Mouse (Mus musculus): ENCODE results near the gene Pds5b.
"Not testable (repeated sequence)": the region's sequence is repeated elsewhere in the genome, so short reads cannot be mapped to it uniquely, and the experiment has no call there.

The Pds5b gene

DNA sequence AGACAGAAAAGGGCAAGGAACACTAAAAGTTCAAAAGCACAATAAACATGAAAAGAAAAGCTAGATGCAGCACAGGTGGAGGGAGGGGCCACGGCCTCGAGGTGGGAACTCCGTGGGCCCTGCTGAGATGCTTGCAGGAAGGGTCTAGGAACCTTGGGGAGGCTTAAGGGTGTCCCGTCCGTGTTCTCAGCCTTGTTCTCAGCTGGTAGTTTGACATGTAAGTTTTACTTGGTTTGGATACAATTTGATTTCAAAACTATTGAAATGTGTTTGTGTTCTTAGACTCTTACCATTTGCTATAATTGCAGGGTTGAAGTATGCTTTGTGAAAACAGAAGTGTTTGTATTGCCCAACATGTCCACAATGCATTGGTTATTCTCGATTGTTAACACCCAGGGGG lies 149.2 kb downstream of the Pds5b start:
- DNase-seq (ENCODE audit: low spot score in 2 of 2), result no peak

DNA sequence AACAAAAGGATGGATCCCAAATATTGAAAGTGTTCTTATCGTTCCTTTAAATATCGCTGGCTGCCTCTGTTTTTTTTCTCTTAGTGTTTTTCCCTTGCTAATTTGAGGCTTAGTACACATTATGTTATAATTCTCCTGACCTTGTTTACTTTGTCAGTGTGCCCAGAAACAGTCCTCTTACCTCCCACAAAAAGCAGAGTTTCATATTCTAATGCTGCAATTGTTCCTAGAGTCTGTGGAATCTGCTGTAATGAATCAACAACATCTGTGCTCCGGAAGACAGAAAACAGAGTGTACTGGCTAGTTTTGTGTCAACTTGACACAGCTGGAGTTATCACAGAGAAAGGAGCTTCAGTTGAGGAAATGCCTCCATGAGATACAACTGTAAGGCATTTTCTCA lies 149.8 kb downstream of the Pds5b start:
- no peak for DNase-seq (ENCODE audit: low spot score in 2 of 2)

DNA sequence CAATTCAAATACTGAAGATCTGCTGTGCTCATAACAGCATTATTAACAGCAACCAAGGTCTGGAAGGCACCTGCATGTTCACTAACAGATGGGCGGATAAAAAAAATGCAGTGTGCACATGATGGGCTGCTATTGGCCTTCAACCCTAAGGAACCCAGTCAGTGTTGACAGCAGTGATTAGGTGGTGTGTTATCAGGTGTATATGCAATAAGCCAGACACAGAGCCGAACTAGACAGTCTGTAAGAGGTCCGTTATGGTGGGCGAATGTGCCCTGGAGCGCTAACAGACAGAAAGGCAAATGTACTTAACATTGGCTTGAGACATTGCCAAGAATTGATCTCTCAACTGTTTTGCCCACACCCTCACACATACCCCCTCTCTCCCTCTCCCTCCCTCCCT lies 156.0 kb downstream of the Pds5b start:
- no peak for DNase-seq (ENCODE audit: low spot score in 2 of 2)

DNA sequence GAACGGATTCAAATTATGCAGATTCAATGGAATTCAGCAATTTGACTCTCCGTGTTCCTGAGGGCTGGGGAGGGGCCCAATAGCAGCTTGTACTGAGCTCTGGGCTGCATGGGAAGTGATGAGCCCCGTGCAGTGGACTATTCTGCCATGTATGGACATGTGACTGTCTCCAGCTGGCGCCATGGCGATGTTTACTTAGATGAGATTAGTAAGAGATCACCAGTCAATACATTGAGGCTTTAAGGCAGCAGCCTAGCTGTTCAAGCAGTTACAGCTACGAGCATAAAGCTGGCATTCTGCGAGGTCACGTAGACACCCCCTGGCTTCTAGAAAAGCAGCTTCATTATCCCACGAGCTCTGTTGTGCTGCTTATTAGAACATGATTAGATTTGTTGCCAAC lies 157.2 kb downstream of the Pds5b start:
- no peak for DNase-seq (ENCODE audit: low spot score in 2 of 2)

DNA sequence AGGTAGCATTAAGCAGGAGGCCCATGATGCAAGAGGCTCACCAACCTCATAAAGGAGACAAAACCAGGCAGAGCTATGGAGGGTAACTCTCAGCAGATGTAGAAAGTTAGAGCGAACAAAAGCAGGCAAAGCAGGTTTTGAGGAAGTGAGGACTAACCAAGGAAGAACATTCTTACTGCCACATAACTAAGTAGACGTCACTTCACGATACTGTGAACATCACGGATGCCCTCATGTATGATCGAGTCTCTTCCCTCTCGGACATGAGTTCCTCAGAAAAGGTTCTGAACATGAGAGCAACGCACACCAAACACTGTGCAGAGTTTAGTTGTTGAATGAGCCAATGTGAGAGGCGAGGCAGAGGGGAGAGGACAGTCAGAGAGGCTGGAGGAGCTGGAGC lies 163.2 kb downstream of the Pds5b start:
- no peak for DNase-seq (ENCODE audit: low spot score in 2 of 2)

DNA sequence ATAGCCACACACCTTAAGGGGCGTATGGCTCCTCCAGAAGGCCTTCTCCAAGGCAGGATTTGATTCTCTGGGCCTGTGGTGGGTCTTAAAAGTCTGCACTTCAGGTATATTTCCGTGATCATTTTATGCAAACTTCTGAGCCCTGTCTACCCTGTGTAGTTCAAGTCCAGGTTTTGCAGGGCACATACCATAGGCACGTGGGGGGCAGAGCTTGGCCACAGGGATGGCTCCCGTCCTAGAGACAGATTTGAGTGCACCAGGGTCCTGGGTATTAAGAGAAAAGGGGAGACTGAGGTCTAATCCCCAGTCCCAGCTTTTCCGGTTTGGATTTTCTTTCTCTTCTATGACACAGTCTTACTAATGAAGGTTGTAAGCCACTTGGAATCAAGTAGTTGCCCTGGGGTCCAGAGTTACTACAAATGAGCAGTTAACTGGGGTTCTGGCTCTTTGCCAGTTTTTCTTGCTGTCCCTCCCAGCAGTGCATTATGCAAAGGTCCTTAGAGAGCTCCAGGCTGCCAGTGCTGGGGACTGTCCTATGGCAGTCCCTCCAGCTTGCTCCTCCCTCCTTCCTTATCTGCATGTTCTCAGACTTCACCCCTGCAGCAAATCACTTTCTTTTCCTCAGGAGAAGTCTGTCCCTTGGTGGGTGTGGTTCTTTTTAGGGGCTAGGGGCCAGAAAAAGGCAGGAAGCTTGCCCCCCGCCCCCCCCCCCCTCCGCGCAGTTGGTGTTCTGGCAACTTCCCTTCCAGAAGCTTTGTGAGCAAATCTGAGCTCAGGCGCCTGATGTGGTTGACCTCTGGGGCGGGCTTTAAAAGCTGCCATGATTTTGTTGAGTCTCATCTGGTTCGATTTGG lies 166.4 kb downstream of the Pds5b start:
- DNase-seq (ENCODE audit: low spot score in 2 of 2), result no peak

DNA sequence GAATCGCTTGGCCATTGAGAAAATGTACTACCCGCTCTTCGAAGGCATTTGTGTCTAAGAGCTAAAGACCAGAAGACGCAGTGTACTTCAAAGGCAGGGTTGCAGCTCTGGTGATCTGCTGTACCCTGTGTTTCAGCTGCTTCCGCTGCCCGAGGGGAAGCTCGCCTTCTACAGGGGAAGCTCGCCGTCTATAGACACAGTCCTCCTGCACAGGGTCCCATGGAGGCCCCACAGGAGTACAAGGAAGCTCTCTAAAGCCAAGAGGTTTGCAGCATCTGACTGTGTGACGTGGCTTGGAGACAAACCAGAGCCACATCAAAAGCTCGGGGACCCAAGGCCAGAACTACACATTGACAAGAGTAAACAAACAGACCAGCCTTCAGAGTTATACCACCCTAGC lies 167.1 kb downstream of the Pds5b start:
- no peak for DNase-seq (ENCODE audit: low spot score in 2 of 2)

DNA sequence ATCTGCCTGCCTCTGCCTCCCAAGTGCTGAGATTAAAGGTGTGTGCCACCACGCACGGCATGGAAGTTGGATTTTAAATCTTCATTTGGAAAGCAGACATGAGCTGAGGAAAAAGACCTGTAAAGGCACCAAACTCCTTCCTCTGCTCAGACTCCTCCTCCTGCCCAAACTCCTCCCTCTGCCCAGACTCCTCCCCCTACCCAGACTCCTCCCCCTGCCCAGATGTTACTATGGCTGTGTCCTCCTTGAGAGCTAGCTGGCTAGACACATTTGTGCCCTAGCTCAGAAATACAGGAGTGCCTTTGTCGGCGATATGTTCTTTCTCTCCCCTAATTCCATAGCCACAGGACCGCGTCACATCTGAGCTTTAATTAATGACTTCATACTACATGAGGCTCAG lies 172.4 kb downstream of the Pds5b start:
- DNase-seq (ENCODE audit: low spot score in 2 of 2), result no peak

DNA sequence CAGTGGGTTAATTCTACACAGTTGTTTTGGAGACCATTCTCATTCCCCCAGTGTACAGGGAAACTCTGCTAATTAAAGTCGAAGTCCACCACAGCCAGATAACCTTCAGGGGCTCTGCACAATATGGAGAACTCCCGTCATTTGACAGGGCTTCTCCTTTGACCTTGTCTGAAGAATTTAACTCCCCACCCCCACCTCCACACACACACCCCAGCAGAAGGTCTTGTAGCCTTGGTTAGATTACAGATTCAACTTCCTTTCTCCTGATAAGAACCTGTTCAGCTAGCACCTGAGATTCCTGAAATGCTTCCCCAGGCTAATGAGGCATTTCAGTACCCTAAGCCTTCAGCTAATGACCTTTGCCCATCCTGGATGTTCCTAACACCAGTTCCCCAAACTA lies 177.3 kb downstream of the Pds5b start:
- no peak for DNase-seq (ENCODE audit: low spot score in 2 of 2)

DNA sequence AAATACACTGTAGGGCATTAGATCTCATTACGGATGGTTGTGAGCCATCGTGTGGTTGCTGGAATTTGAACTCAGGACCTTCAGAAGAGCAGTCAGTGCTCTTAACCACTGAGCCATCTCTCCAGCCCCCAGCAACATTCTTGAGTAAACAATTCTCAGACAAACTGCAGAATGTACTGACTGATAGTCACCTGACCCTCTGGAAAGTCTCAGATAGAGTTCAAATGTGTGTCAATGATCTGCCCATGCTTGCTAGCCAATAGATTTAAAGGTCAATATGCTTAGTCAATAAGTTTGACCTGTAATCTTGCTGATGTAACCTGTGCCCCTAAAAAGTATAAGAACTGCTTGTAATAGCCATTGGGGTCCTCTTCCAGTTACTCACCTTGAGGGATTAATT lies 178.6 kb downstream of the Pds5b start:
- DNase-seq (ENCODE audit: low spot score in 2 of 2), result not testable (repeated sequence)

DNA sequence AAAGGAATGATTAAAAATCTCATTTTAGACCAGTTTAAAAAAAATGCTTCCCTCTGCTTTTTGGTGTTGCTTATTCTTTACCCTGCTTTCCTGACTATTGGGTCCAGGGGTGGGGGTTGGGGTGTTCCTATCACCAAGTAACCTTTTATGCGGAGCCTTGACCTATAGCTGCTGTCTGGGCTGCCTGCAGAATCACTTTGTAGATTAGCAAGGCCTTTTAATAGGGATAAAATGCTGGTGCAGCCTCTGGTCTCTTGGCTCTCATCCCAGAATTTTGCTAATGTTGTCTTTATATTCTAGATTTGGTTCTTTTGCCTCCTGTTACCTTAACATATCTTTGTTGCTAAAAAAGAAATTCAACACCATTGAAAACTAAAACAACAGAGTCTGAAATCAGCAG lies 181.0 kb downstream of the Pds5b start:
- no peak for DNase-seq (ENCODE audit: low spot score in 2 of 2)

DNA sequence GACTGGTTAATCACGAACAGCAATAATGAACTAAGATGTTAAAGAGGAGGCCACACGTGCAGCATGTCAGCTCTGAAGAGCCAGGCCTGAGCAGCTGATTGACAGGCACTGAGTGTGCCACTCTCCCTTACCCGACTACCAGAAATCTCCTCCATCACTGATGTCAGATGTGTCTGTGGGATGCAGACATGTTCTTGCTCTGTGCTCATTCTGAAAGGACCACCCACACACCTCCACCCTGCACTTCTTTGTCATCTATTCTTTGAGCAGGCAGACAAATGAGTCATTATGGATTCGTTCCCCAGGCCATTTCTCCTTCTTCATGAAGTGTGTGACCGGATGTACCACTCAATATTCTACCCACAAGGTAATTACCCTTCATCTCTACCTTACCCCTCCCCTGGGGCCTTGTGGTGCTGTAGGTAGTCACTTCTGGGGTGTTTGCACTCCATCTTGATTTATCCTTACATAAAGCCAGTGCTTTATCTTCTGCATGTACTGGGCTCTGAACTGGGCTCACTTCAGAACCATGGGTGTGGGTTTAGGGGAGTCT lies 186.2 kb downstream of the Pds5b start:
- no peak for DNase-seq (ENCODE audit: low spot score in 2 of 2)
